Mouse (Mus musculus): ENCODE measurements around the gene Crybg2. TPM values are rescaled to one million over a fixed set of nuclear protein-coding genes. Genes with fewer than 3 reads are reported as not detected.

The Crybg2 gene
- total and polyA plus RNA-seq, 3 experiments, result 0.46 to 0.60 TPM; not detected in 1

DNA sequence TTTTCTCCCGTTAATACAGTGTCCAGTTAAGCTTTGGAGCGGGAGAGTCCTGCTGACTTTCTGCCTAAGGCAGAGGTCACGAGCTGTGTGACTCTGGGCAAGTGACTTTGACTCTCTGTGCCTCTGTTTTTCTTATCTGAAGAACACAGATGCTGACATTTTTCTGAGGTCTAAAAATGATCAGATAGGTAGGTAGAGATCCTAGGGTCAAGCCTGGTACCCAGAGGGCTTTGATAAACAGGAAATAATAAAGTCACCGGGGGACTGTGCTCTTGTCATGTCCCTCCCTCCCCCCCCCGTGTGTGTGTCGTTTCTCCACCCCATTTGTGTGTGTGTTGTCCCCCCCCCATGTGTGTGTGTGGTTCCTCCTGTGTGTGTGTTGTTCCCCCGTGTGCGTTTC lies 1.9 kb downstream of the Crybg2 start:
- H3K4me3 ChIP-seq (ENCODE audit: low read depth, low read length), result peak overlapping the region; percentile 50; the same call in 1 of the 2 replicates
- DNase-seq (ENCODE audit: low spot score) (peak; percentile 51), ATAC-seq (ENCODE audit: extremely low read depth, insufficient number of reproducible peaks, low FRiP score, poor library complexity, severe bottlenecking) (peak; percentile 37; the same call in 1 of the 2 replicates)

DNA sequence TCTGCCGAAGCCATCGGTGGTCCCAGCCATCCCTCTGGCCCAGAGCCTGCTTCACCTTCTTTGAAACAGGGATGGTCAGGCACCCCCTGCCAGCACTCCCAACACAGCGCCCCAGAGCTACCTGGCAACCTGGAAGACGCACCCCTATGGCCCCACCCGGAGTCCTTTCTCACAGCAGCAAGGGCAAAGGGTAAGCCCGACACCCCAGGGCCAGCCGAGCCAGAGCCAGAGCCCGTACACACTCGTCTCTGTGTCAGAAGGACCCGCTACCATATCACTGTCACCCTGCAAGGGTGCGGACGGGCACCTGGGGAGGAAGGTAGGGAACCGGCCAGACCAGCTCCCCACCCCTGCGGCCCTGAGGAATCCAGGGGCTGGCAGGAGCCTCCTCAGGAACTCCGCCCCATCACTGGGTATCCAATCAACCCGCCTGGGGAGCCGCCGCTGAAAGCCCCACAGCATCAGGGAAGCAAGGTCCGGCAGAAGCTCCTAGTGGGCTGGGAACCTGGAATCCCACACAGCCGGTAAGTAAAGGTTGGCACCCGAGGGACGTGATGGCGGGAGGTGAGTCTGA lies 4.9 kb downstream of the Crybg2 start:
- no peaks in the 10 kb centered on the region for H3K36me3 ChIP-seq (replicated peaks)
- DNase-seq (ENCODE audit: low spot score) (no peak), ATAC-seq (ENCODE audit: extremely low read depth, insufficient number of reproducible peaks, low FRiP score, poor library complexity, severe bottlenecking) (no peak)
- H3K4me1 ChIP-seq (ENCODE audit: insufficient read depth, low read depth, low read length), result peaks cover 35% of the 10 kb centered on the region
- TF ChIP-seq GATA2 (IDR thresholded peaks at IDR 0.05; ENCODE audit: borderline replicate concordance, low read depth, low read length) (no peak), POLR2AphosphoS5 (IDR thresholded peaks at IDR 0.05; ENCODE audit: insufficient replicate concordance, low read depth, low read length) (no peak), GATA1 (IDR thresholded peaks at IDR 0.05; ENCODE audit: borderline replicate concordance, low read length) (no peak), TAL1 (conservative IDR thresholded peaks at IDR 0.05; ENCODE audit: low read depth, low read length) (no peak), CTCF (IDR thresholded peaks at IDR 0.05; ENCODE audit: low read depth, low read length) (no peak)
- peaks cover 40% of the 10 kb centered on the region for H3K27me3 ChIP-seq (ENCODE audit: insufficient read depth, low read length)
- H3K4me3 ChIP-seq (ENCODE audit: low read depth, low read length), result no peak overlapping the region
- no peaks in the 10 kb centered on the region for H3K9me3 ChIP-seq (replicated peaks)

More for the DNA sequence above, 1.9 kb downstream of the Crybg2 start:
- Histone ChIP-seq H3K36me3 (replicated peaks) (no peaks in the 10 kb centered on the region), H3K9me3 (replicated peaks) (no peaks in the 10 kb centered on the region), H3K4me1 (ENCODE audit: insufficient read depth, low read depth, low read length) (peaks cover 50% of the 10 kb centered on the region), H3K27me3 (ENCODE audit: insufficient read depth, low read length) (peaks cover 47% of the 10 kb centered on the region)
- TF ChIP-seq CTCF (IDR thresholded peaks at IDR 0.05; ENCODE audit: low read depth, low read length) (no peak), POLR2AphosphoS5 (IDR thresholded peaks at IDR 0.05; ENCODE audit: insufficient replicate concordance, low read depth, low read length) (no peak), GATA2 (IDR thresholded peaks at IDR 0.05; ENCODE audit: borderline replicate concordance, low read depth, low read length) (no peak), TAL1 (conservative IDR thresholded peaks at IDR 0.05; ENCODE audit: low read depth, low read length) (peak; percentile 43; the same call in 1 of the 2 replicates), GATA1 (IDR thresholded peaks at IDR 0.05; ENCODE audit: borderline replicate concordance, low read length) (no peak)

DNA sequence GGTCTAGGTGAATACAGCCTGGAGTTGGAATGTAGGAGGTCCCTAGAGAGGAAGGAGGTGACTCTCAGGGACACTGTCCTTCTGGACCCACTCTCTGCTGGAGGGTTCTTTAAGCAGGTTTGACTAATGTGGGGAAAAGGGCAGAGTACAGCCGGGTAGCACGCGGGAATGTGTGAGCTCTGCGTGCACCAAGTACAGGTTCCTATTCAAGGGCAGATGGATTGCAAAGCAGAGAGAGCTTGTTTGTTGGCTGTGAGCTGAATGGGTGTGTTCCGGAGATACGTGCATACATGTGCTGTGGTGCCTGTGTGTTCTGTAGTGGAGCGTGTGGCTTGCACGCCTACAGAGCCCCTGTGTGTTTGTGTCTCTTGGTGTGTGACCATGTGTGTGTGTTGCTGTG lies 6.8 kb downstream of the Crybg2 start:
- no peaks in the 10 kb centered on the region for H3K9me3 ChIP-seq (replicated peaks)
- peaks cover 17% of the 10 kb centered on the region for H3K4me1 ChIP-seq (ENCODE audit: insufficient read depth, low read depth, low read length)
- no peak for DNase-seq (ENCODE audit: low spot score)
- no peak for TF ChIP-seq GATA2 (IDR thresholded peaks at IDR 0.05; ENCODE audit: borderline replicate concordance, low read depth, low read length)
- TF ChIP-seq TAL1 (conservative IDR thresholded peaks at IDR 0.05; ENCODE audit: low read depth, low read length), result no peak
- TF ChIP-seq GATA1 (IDR thresholded peaks at IDR 0.05; ENCODE audit: borderline replicate concordance, low read length), result no peak
- no peak for TF ChIP-seq POLR2AphosphoS5 (IDR thresholded peaks at IDR 0.05; ENCODE audit: insufficient replicate concordance, low read depth, low read length)
- no peak for TF ChIP-seq CTCF (IDR thresholded peaks at IDR 0.05; ENCODE audit: low read depth, low read length)
- no peak overlapping the region for H3K4me3 ChIP-seq (ENCODE audit: low read depth, low read length)
- no peak for ATAC-seq (ENCODE audit: extremely low read depth, insufficient number of reproducible peaks, low FRiP score, poor library complexity, severe bottlenecking)
- H3K36me3 ChIP-seq (replicated peaks), result no peaks in the 10 kb centered on the region
- peaks cover 48% of the 10 kb centered on the region for H3K27me3 ChIP-seq (ENCODE audit: insufficient read depth, low read length)

DNA sequence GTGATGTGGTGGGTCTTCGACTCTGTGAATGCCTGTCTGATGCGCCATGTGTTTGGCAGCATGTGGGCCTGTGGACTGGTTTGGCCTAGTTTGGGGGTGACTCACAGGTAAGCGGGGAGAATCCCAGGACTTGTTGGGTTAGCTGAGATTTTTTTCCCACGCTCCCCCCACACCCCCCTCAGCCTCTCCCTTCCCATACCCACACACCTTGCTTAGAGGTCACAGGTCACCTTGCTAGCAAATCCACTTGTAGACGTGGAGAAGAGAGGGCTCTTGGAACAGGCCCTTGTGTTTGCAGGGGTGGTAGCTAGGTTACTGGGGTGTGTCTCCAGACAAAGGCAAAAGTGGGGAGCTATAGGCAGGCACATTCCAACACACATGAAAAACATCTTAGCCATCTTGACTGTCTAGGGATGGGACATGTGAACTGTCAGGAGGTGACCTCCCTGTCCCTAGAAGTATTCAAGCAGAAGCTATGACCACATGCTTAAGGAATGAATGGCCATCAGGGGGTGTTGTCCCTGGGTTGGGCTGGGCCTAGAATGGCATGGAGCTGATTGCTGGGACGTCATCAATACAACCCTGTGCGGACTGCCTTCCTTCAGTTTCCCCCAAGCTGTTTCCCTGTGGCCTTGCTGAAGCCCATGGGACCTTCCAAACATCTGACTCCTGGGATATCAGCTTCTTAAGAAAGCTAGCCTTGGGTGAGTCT lies 7.4 kb downstream of the Crybg2 start:
- no peak for ATAC-seq (ENCODE audit: extremely low read depth, insufficient number of reproducible peaks, low FRiP score, poor library complexity, severe bottlenecking)
- H3K9me3 ChIP-seq (replicated peaks), result no peaks in the 10 kb centered on the region
- DNase-seq (ENCODE audit: low spot score), result no peak
- H3K4me1 ChIP-seq (ENCODE audit: insufficient read depth, low read depth, low read length), result peaks cover 11% of the 10 kb centered on the region
- H3K4me3 ChIP-seq (ENCODE audit: low read depth, low read length), result no peak overlapping the region
- no peaks in the 10 kb centered on the region for H3K36me3 ChIP-seq (replicated peaks)
- TF ChIP-seq GATA1 (IDR thresholded peaks at IDR 0.05; ENCODE audit: borderline replicate concordance, low read length) (no peak), CTCF (IDR thresholded peaks at IDR 0.05; ENCODE audit: low read depth, low read length) (no peak), GATA2 (IDR thresholded peaks at IDR 0.05; ENCODE audit: borderline replicate concordance, low read depth, low read length) (no peak), TAL1 (conservative IDR thresholded peaks at IDR 0.05; ENCODE audit: low read depth, low read length) (no peak), POLR2AphosphoS5 (IDR thresholded peaks at IDR 0.05; ENCODE audit: insufficient replicate concordance, low read depth, low read length) (no peak)
- peaks cover 51% of the 10 kb centered on the region for H3K27me3 ChIP-seq (ENCODE audit: insufficient read depth, low read length)

DNA sequence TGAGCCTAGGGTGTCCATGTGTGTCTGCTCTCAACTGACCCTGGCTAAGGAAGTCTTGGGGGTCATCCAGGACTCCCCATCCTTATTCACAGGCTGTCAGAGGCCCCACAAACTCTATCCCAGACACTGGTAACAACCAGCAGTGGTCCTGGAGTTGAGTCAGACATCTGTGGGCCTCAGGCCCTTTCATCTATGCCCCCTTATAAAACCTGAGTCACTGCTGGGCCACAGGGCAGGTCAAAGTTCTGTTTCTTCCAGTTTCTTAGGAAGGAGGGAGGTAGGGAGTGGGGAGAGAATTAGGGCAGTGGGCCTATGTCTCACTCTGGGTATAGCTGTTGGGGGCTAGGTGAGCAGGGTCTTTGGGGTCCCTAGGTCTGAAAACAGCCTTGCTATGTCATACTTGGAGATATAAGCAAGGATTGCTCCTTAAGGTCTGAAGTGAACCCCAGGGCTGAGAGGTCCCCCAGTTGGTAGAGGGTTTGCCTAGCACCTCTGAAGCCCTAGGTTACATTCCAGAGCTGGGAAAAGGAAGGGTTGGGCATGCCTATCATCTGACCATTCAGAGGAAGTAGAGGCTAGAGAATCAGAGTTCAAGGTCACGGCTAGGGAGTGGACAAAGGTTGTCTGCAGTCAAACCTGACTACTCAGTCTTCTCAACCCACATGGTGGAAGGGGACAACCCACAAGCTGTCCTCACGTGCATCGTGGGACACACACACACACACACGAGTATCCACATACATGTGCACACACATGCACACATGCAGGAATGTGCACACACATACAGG lies 8.4 kb downstream of the Crybg2 start:
- ATAC-seq (ENCODE audit: extremely low read depth, insufficient number of reproducible peaks, low FRiP score, poor library complexity, severe bottlenecking) (no peak), DNase-seq (ENCODE audit: low spot score) (no peak)
- Histone ChIP-seq H3K4me1 (ENCODE audit: insufficient read depth, low read depth, low read length) (peaks cover under 1% of the 10 kb centered on the region), H3K27me3 (ENCODE audit: insufficient read depth, low read length) (peaks cover 58% of the 10 kb centered on the region), H3K9me3 (replicated peaks) (no peaks in the 10 kb centered on the region), H3K36me3 (replicated peaks) (no peaks in the 10 kb centered on the region), H3K4me3 (ENCODE audit: low read depth, low read length) (no peak overlapping the region)
- no peak for TF ChIP-seq GATA1 (IDR thresholded peaks at IDR 0.05; ENCODE audit: borderline replicate concordance, low read length)
- TF ChIP-seq POLR2AphosphoS5 (IDR thresholded peaks at IDR 0.05; ENCODE audit: insufficient replicate concordance, low read depth, low read length), result no peak
- no peak for TF ChIP-seq GATA2 (IDR thresholded peaks at IDR 0.05; ENCODE audit: borderline replicate concordance, low read depth, low read length)

DNA sequence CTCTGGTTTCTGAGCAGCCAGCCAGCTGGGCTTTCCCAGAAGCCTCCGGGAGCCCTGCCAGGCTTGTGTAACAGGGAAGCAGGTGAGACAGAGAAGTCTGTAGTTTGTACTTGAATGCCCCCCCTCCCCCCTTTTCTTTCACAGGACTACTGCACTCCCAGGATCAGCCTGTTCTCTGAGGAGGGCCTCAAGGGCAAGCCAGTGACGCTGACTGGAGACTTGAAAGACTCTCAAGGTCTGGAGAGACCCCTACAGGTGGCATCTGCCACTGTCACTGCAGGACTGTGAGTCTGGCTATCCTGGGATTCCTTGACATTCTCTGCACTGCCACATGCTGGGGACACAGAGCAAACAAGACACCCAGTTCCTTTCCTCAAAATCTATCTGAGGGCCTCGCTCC lies 18.1 kb downstream of the Crybg2 start:
- no peak for DNase-seq (ENCODE audit: low spot score)

More for the DNA sequence above, 18.1 kb downstream of the Crybg2 start:
- ATAC-seq (ENCODE audit: extremely low read depth, insufficient number of reproducible peaks, low FRiP score, poor library complexity, severe bottlenecking), result no peak; the same call in 1 of the 2 replicates
- H3K27me3 ChIP-seq (ENCODE audit: insufficient read depth, low read length), result peaks cover 46% of the 10 kb centered on the region
- H3K4me1 ChIP-seq (ENCODE audit: insufficient read depth, low read depth, low read length), result peaks cover 25% of the 10 kb centered on the region
- no peaks in the 10 kb centered on the region for H3K36me3 ChIP-seq (replicated peaks)
- TF ChIP-seq POLR2AphosphoS5 (IDR thresholded peaks at IDR 0.05; ENCODE audit: insufficient replicate concordance, low read depth, low read length) (no peak), CTCF (IDR thresholded peaks at IDR 0.05; ENCODE audit: low read depth, low read length) (peak; percentile 8; the same call in 1 of the 2 replicates)
- H3K9me3 ChIP-seq (replicated peaks), result no peaks in the 10 kb centered on the region
- H3K4me3 ChIP-seq (ENCODE audit: low read depth, low read length), result no peak overlapping the region
